Mouse (Mus musculus) thymus, adult 2 months (tissue): Measurements from ENCODE around the gene Mlxip.

Experiments used
- CTCF ChIP-seq: fragments of 200-500 bp; IDR thresholded peaks from 2 replicates; pipeline ENCODE4 v1.5.1; 2012; ENCODE audit warnings: mild to moderate bottlenecking, control low read depth, low read length, moderate library complexity, borderline replicate concordance; ENCODE audit not compliant: control insufficient read depth, poor library complexity, insufficient read depth; ENCODE audit errors: extremely low read depth
- POLR2A ChIP-seq: fragments of 200-500 bp; IDR thresholded peaks from 2 replicates; pipeline ENCODE4 v1.6.1; 2012; ENCODE audit warnings: mild to moderate bottlenecking, low read length, control low read depth, moderate library complexity; ENCODE audit not compliant: control insufficient read depth, poor library complexity, insufficient read depth; ENCODE audit errors: extremely low read depth

- TF ChIP-seq CTCF (no peak), POLR2A (no peak)
Measured at GRCm38 (mm10) chr5:123362911-123363310, 31.7 kb upstream of the Mlxip start.
